Mouse (Mus musculus): ENCODE data around the gene Ctnna3. TPM values are rescaled to one million over a fixed set of nuclear protein-coding genes. Genes with fewer than 3 reads are reported as not detected.
"Not testable (repeated sequence)": the region's sequence is repeated elsewhere in the genome, so short reads cannot be mapped to it uniquely, and the experiment has no call there.

Ctnna3 gene
- total and polyA plus RNA-seq, 2 experiments from 2014 or later = 1.0 to 2.1 TPM

GRCm38 (mm10) chr10:64224424-64224823 is 794.5 kb downstream of the Ctnna3 start:
- no peak for DNase-seq (ENCODE audit: low spot score)
- no peak overlapping the region for H3K9ac ChIP-seq (replicated peaks; ENCODE audit: low read length)
- H3K4me3 ChIP-seq (ENCODE audit: low read length) = no peak overlapping the region
- H3K27ac ChIP-seq = no peak overlapping the region
- no peaks in the 10 kb centered on the region for H3K9me3 ChIP-seq (ENCODE audit: low read length)
- H3K27me3 ChIP-seq (ENCODE audit: insufficient read depth, low read length) = no peaks in the 10 kb centered on the region
- no peaks in the 10 kb centered on the region for H3K4me1 ChIP-seq (ENCODE audit: insufficient read depth, low read length)
- H3K36me3 ChIP-seq (ENCODE audit: insufficient read depth, low read length) = no peaks in the 10 kb centered on the region
- no peak overlapping the region for H3K4me2 ChIP-seq (ENCODE audit: low read depth, low read length)
- no peak for TF ChIP-seq CTCF (IDR thresholded peaks at IDR 0.05; ENCODE audit: low read depth)
- WGBS = 97% methylated on average over 6 of the region's 6 CpGs
- ATAC-seq = no peak

DNA sequence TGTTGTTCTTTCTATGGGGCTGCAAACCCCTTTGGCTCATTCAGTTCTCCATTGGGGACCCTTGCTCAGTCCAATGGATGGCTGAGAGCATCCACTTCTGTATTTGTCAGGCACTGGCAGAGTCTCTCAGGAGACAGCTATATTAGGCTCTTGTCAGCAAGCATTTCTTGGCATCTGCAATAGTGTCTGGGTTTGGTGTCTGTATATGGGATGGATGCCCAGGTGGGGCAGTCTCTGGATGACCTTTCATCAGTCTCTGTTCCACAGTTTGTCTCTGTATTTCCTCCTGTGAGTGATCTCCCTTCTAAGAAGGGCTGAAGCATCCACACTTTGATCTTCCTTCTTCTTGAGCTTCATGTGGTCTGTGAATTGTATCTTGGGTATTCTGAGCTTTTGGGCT is 795.9 kb downstream of the Ctnna3 start:
- not testable (repeated sequence) for H3K27me3 ChIP-seq (ENCODE audit: insufficient read depth, low read length); H3K36me3 ChIP-seq (ENCODE audit: insufficient read depth, low read length); H3K27ac ChIP-seq; H3K4me2 ChIP-seq (ENCODE audit: low read depth, low read length); H3K9ac ChIP-seq (replicated peaks; ENCODE audit: low read length); ATAC-seq; H3K4me1 ChIP-seq (ENCODE audit: insufficient read depth, low read length); DNase-seq (ENCODE audit: low spot score); H3K4me3 ChIP-seq (ENCODE audit: low read length); H3K9me3 ChIP-seq (ENCODE audit: low read length)

DNA sequence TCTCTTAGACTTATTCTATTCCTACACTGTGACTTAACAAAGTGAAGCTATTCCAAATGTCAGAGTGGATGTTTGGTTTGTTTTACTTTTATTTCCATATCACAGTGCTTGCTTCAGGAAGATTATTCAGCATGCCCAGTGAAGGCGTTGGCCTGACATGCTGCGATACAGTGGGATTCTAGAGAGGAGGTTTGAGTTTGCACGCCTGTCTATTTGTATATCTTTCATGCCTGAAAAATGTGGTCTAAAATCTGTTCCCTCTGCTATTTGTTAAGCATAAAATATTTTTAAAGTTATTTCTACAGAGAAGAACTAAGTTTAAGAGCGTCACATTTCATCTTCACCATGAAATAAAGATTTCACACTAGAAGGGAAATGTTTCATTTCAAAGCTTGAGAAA is 813.5 kb downstream of the Ctnna3 start:
- no peak for DNase-seq (ENCODE audit: low spot score)
- no peaks in the 10 kb centered on the region for H3K27me3 ChIP-seq (ENCODE audit: insufficient read depth, low read length)
- TF ChIP-seq CTCF (IDR thresholded peaks at IDR 0.05; ENCODE audit: low read depth) = no peak
- H3K9me3 ChIP-seq (ENCODE audit: low read length) = no peaks in the 10 kb centered on the region
- H3K27ac ChIP-seq = no peak overlapping the region
- no peaks in the 10 kb centered on the region for H3K36me3 ChIP-seq (ENCODE audit: insufficient read depth, low read length)
- no peak overlapping the region for H3K4me3 ChIP-seq (ENCODE audit: low read length)
- H3K9ac ChIP-seq (replicated peaks; ENCODE audit: low read length) = no peak overlapping the region
- WGBS = 80% methylated on average over 4 of the region's 4 CpGs
- no peak overlapping the region for H3K4me2 ChIP-seq (ENCODE audit: low read depth, low read length)
- ATAC-seq = no peak
- no peaks in the 10 kb centered on the region for H3K4me1 ChIP-seq (ENCODE audit: insufficient read depth, low read length)

- Histone ChIP-seq H3K9me3 (ENCODE audit: low read length) (no peaks in the 10 kb centered on the region), H3K4me2 (ENCODE audit: low read depth, low read length) (no peak overlapping the region), H3K4me3 (ENCODE audit: low read length) (no peak overlapping the region), H3K27me3 (ENCODE audit: insufficient read depth, low read length) (no peaks in the 10 kb centered on the region), H3K9ac (replicated peaks; ENCODE audit: low read length) (no peak overlapping the region), H3K36me3 (ENCODE audit: insufficient read depth, low read length) (no peaks in the 10 kb centered on the region), H3K4me1 (ENCODE audit: insufficient read depth, low read length) (no peaks in the 10 kb centered on the region), H3K27ac (no peak overlapping the region)
- no peak for ATAC-seq
- WGBS = 72% methylated on average over 4 of the region's 4 CpGs
- no peak for TF ChIP-seq CTCF (IDR thresholded peaks at IDR 0.05; ENCODE audit: low read depth)
- DNase-seq (ENCODE audit: low spot score) = no peak
Observed at GRCm38 (mm10) chr10:64268156-64268555, 838.3 kb downstream of the Ctnna3 start.

DNA sequence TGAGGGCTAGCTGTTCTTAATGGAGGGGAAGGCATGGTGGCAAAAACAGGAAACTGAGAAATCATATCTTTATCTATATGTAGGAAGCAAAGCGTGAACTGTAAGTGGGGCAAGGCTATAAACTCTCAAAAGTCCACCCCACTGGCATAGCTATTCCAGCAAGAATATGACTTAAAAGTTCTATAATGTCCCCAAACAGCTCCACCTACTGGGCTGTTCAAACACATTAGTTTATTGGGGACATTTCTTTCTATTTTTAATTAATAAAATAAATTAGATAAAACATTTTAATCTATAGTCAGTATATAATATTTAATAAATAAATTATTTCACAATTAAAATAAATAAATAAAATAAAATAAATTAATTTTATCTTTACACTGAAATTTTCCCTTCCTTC is 845.2 kb downstream of the Ctnna3 start:
- Histone ChIP-seq H3K36me3 (ENCODE audit: insufficient read depth, low read length) (no peaks in the 10 kb centered on the region), H3K9ac (replicated peaks; ENCODE audit: low read length) (no peak overlapping the region), H3K9me3 (ENCODE audit: low read length) (no peaks in the 10 kb centered on the region), H3K4me1 (ENCODE audit: insufficient read depth, low read length) (no peaks in the 10 kb centered on the region), H3K27ac (no peak overlapping the region), H3K4me2 (ENCODE audit: low read depth, low read length) (no peak overlapping the region), H3K4me3 (ENCODE audit: low read length) (no peak overlapping the region), H3K27me3 (ENCODE audit: insufficient read depth, low read length) (no peaks in the 10 kb centered on the region)
- WGBS = 73% methylated on average over 1 of the region's 1 CpGs
- no peak for ATAC-seq
- DNase-seq (ENCODE audit: low spot score) = no peak
- no peak for TF ChIP-seq CTCF (IDR thresholded peaks at IDR 0.05; ENCODE audit: low read depth)

DNA sequence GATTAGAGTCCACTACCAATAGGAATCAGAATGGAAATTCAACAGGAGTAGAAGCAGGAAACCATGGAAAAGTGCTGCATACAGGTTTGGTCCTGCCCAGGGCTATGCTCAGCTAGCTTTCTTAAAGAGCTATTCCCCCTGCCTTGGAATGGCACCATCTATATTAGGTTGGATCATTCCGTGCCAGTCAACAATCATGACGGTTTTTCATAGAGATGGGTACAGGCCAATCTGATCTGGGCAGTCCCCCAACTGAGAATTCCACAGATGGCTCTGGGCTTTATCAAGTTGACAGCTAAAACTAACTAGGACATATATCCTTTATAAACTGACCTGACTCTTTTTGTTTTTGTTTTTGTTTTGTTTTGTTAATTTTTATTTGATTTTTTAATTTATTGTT is 848.9 kb downstream of the Ctnna3 start:
- Histone ChIP-seq H3K36me3 (ENCODE audit: insufficient read depth, low read length) (no peaks in the 10 kb centered on the region), H3K4me2 (ENCODE audit: low read depth, low read length) (no peak overlapping the region), H3K4me3 (ENCODE audit: low read length) (no peak overlapping the region), H3K4me1 (ENCODE audit: insufficient read depth, low read length) (no peaks in the 10 kb centered on the region), H3K27me3 (ENCODE audit: insufficient read depth, low read length) (no peaks in the 10 kb centered on the region), H3K27ac (no peak overlapping the region), H3K9ac (replicated peaks; ENCODE audit: low read length) (no peak overlapping the region), H3K9me3 (ENCODE audit: low read length) (no peaks in the 10 kb centered on the region)
- 64% methylated on average over 2 of the region's 2 CpGs for WGBS
- TF ChIP-seq CTCF (IDR thresholded peaks at IDR 0.05; ENCODE audit: low read depth) = no peak
- ATAC-seq = no peak
- DNase-seq (ENCODE audit: low spot score) = no peak

- TF ChIP-seq CTCF (IDR thresholded peaks at IDR 0.05; ENCODE audit: low read depth) = no peak
- H3K4me1 ChIP-seq (ENCODE audit: insufficient read depth, low read length) = no peaks in the 10 kb centered on the region
- no peak overlapping the region for H3K27ac ChIP-seq
- no peak for DNase-seq (ENCODE audit: low spot score)
- H3K36me3 ChIP-seq (ENCODE audit: insufficient read depth, low read length) = no peaks in the 10 kb centered on the region
- no peaks in the 10 kb centered on the region for H3K9me3 ChIP-seq (ENCODE audit: low read length)
- no peak overlapping the region for H3K4me3 ChIP-seq (ENCODE audit: low read length)
- no peak for ATAC-seq
- H3K27me3 ChIP-seq (ENCODE audit: insufficient read depth, low read length) = no peaks in the 10 kb centered on the region
- H3K4me2 ChIP-seq (ENCODE audit: low read depth, low read length) = no peak overlapping the region
- no peak overlapping the region for H3K9ac ChIP-seq (replicated peaks; ENCODE audit: low read length)
Observed at GRCm38 (mm10) chr10:64305802-64306201, 875.9 kb downstream of the Ctnna3 start.

Data from hindbrain, postnatal 0 days (tissue).